Mouse (Mus musculus): Measurements from ENCODE around the gene Rad51b. TPM values are rescaled to one million over a fixed set of nuclear protein-coding genes. Genes with fewer than 3 reads are reported as not detected.

The Rad51b gene
- total RNA-seq, 2 experiments from 2014 or later, result 0.62 to 0.64 TPM

GRCm38 (mm10) chr12:79381489-79381888, 84.4 kb downstream of the Rad51b start:
- DNase-seq, result no peak

- DNase-seq, result no peak
These were observed 85.3 kb downstream of the Rad51b start for GRCm38 (mm10) chr12:79382416-79382815.

- no peak for DNase-seq
These were observed 86.5 kb downstream of the Rad51b start for GRCm38 (mm10) chr12:79383583-79383982.

- no peak for DNase-seq
These were observed 87.7 kb downstream of the Rad51b start for GRCm38 (mm10) chr12:79384787-79385186.

- no peak for DNase-seq
These were observed 88.1 kb downstream of the Rad51b start for GRCm38 (mm10) chr12:79385199-79385598.

GRCm38 (mm10) chr12:79387886-79388285, 90.8 kb downstream of the Rad51b start:
- no peak for DNase-seq

- DNase-seq, result no peak
These were observed 92.2 kb downstream of the Rad51b start for GRCm38 (mm10) chr12:79389251-79389650.

- DNase-seq, result no peak
These were observed 92.9 kb downstream of the Rad51b start for GRCm38 (mm10) chr12:79389971-79390370.

- no peak for DNase-seq
These were observed 96.6 kb downstream of the Rad51b start for GRCm38 (mm10) chr12:79393636-79394035.

GRCm38 (mm10) chr12:79403992-79404391, 106.9 kb downstream of the Rad51b start:
- no peak for DNase-seq

- no peak for DNase-seq
These were observed 107.4 kb downstream of the Rad51b start for GRCm38 (mm10) chr12:79404494-79404893.

GRCm38 (mm10) chr12:79408677-79409076, 111.6 kb downstream of the Rad51b start:
- DNase-seq, result no peak

GRCm38 (mm10) chr12:79409126-79409860, 112.2 kb downstream of the Rad51b start:
- no peak for DNase-seq

GRCm38 (mm10) chr12:79412894-79413507, 115.9 kb downstream of the Rad51b start:
- DNase-seq, result no peak

- no peak for DNase-seq
These were observed 120.3 kb downstream of the Rad51b start for GRCm38 (mm10) chr12:79417360-79417759.

- DNase-seq, result no peak
These were observed 123.5 kb downstream of the Rad51b start for GRCm38 (mm10) chr12:79420605-79421004.

- DNase-seq, result no peak
These were observed 132.6 kb downstream of the Rad51b start for GRCm38 (mm10) chr12:79429507-79430291.

GRCm38 (mm10) chr12:79431138-79431537, 134.1 kb downstream of the Rad51b start:
- DNase-seq, result no peak

GRCm38 (mm10) chr12:79433724-79434442, 136.8 kb downstream of the Rad51b start:
- DNase-seq, result peak in 1 of 2 experiments; percentile 21

- peak in 1 of 2 experiments; percentile 22 for DNase-seq
These were observed 138.4 kb downstream of the Rad51b start for GRCm38 (mm10) chr12:79435474-79435873.

GRCm38 (mm10) chr12:79436035-79436434, 139.0 kb downstream of the Rad51b start:
- no peak for DNase-seq

GRCm38 (mm10) chr12:79436892-79437291, 139.8 kb downstream of the Rad51b start:
- DNase-seq, result no peak
